Mouse (Mus musculus) gastrocnemius, postnatal 36 days (tissue): ENCODE results near the gene Dbp. TPM values are rescaled to one million over a fixed set of nuclear protein-coding genes. Genes with fewer than 3 reads are reported as not detected.

Experiments
- DNase-seq, 2 experiments: peaks; one replicate each; pipeline ENCODE4 v3.0.0; 2022
- intact Hi-C: fragments of 180-260 bp; cut with DNase I; formaldehyde crosslinking; loops from one replicate; pipeline ENCODE4 v1.15.1; 2025
- total RNA-seq, 2 experiments: library from RNA; stranded (reverse); gene quantifications; 2 replicates each; pipeline ENCODE4 v1.2.3; 2021

The Dbp gene
- total RNA-seq, 2 experiments from 2014 or later = 52.8 to 118 TPM

GRCm38 (mm10) chr7:45750162-45750561 is 45.3 kb downstream of the Dbp start:
- no peak for DNase-seq
- intact Hi-C loops = no loop called here

- intact Hi-C loops = loop anchor here (5.0 kb wide), 1 partner anchor 37 kb away; no protein-coding TSS in a partner anchor
- no peak for DNase-seq
Observed at GRCm38 (mm10) chr7:45755703-45756102, 50.8 kb downstream of the Dbp start.

GRCm38 (mm10) chr7:45759400-45759799 is 54.5 kb downstream of the Dbp start:
- no peak for DNase-seq
- intact Hi-C loops = loop anchor here (5.0 kb wide), 1 partner anchor 33 kb away; no protein-coding TSS in a partner anchor

Other genes starting within 250 kb of the Dbp start
- 100 to 1,000 TPM; 132 to 146 TPM for gene Ftl1, start 245.2 kb upstream of the Dbp start, total RNA-seq
- gene Bax, start 238.2 kb upstream of the Dbp start, total RNA-seq = 10 to 100 TPM; 13.8 to 14.6 TPM
- gene Tulp2, start 223.2 kb upstream of the Dbp start, total RNA-seq = under 1 TPM in 1 of 2 experiments, not detected in 1; 0.39 TPM
- 1 to 10 TPM; 6.1 to 6.6 TPM for gene Gm45808, start 218.3 kb upstream of the Dbp start, total RNA-seq
- 10 to 100 TPM; 11.4 to 12.8 TPM for gene Dhdh, start 216.3 kb upstream of the Dbp start, total RNA-seq
- gene Nucb1, start 194.7 kb upstream of the Dbp start, total RNA-seq = 10 to 100 TPM; 48.6 to 65.4 TPM
- 10 to 100 TPM; 22.9 to 25.3 TPM for gene Ppp1r15a, start 178.8 kb upstream of the Dbp start, total RNA-seq
- gene Plekha4, start 178.8 kb upstream of the Dbp start, total RNA-seq = 1 to 10 TPM; 3.0 to 4.8 TPM
- gene Hsd17b14, start 150.2 kb upstream of the Dbp start, total RNA-seq = 1 to 10 TPM; 1.9 to 2.8 TPM
- gene Bcat2, start 134.9 kb upstream of the Dbp start, total RNA-seq = 10 to 100 TPM; 55.7 to 86.8 TPM
- not detected for gene Fgf21, start 89.6 kb upstream of the Dbp start, total RNA-seq
- not detected for gene Fut1, start 87.8 kb upstream of the Dbp start, total RNA-seq
- gene Izumo1, start 83.3 kb upstream of the Dbp start, total RNA-seq = not detected
- gene Rasip1, start 77.6 kb upstream of the Dbp start, total RNA-seq = 1 to 10 TPM; 6.9 to 7.0 TPM
- 10 to 100 TPM; 45.7 to 49.7 TPM for gene Mamstr, start 65.1 kb upstream of the Dbp start, total RNA-seq
- 1 to 10 TPM in 1 of 2 experiments, under 1 TPM in 1; 0.51 to 1.2 TPM for gene Fut2, start 38.7 kb upstream of the Dbp start, total RNA-seq
- under 1 TPM; 0.52 to 0.69 TPM for gene Ntn5, start 21.1 kb upstream of the Dbp start, total RNA-seq
- under 1 TPM; 0.12 to 0.26 TPM for gene Sec1, start 10.7 kb upstream of the Dbp start, total RNA-seq
- gene Car11, start 5.2 kb upstream of the Dbp start, total RNA-seq = 1 to 10 TPM; 7.7 to 9.5 TPM
- 100 to 1,000 TPM; 396 to 453 TPM for gene Rpl18, start 10.4 kb downstream of the Dbp start, total RNA-seq
- 10 to 100 TPM; 12.2 to 12.7 TPM for gene Sphk2, start 12.9 kb downstream of the Dbp start, total RNA-seq
- gene Fam83e, start 16.1 kb downstream of the Dbp start, total RNA-seq = under 1 TPM in 1 of 2 experiments, not detected in 1; 0.10 TPM
- gene Spaca4, start 20.7 kb downstream of the Dbp start, total RNA-seq = not detected
- not detected for gene Lmtk3, start 78.7 kb downstream of the Dbp start, total RNA-seq
- not detected for gene Sult2b1, start 79.6 kb downstream of the Dbp start, total RNA-seq
- gene Cyth2, start 109.5 kb downstream of the Dbp start, total RNA-seq = 10 to 100 TPM; 32.6 to 33.4 TPM
- under 1 TPM; 0.15 to 0.27 TPM for gene Kcnj14, start 119.7 kb downstream of the Dbp start, total RNA-seq
- gene Grwd1, start 125.9 kb downstream of the Dbp start, total RNA-seq = 10 to 100 TPM; 11.8 to 14.5 TPM
- gene Kdelr1, start 167.7 kb downstream of the Dbp start, total RNA-seq = 10 to 100 TPM; 52.8 to 56.7 TPM
- under 1 TPM; 0.22 to 0.23 TPM for gene Grin2d, start 173.3 kb downstream of the Dbp start, total RNA-seq
- gene Syngr4, start 191.6 kb downstream of the Dbp start, total RNA-seq = not detected
- 10 to 100 TPM; 54.4 to 59.5 TPM for gene Tmem143, start 191.9 kb downstream of the Dbp start, total RNA-seq
- 10 to 100 TPM; 10.9 to 11.2 TPM for gene Emp3, start 216.3 kb downstream of the Dbp start, total RNA-seq
- gene Ccdc114, start 219.0 kb downstream of the Dbp start, total RNA-seq = under 1 TPM; 0.28 to 0.42 TPM